Mouse (Mus musculus) spleen, adult 12 weeks (tissue): ENCODE data around the gene 6430571L13Rik.
"Not testable (repeated sequence)": the region's sequence is repeated elsewhere in the genome, so short reads cannot be mapped to it uniquely, and the experiment has no call there.

Experiments
- DNase-seq: peaks from one replicate; pipeline ENCODE4 v3.0.0; 2022; ENCODE audit warnings: low spot score

The 6430571L13Rik gene

GRCm38 (mm10) chr9:107340267-107340859, at the start of gene 6430571L13Rik:
6430571L13Rik (plus strand) TSS chr9:107340602.
- peak; percentile 33 for DNase-seq

- no peak for DNase-seq
Measured at GRCm38 (mm10) chr9:107290897-107291296, 49.5 kb upstream of the 6430571L13Rik start.

GRCm38 (mm10) chr9:107294249-107294648, 46.2 kb upstream of the 6430571L13Rik start:
- DNase-seq = peak; percentile 65

GRCm38 (mm10) chr9:107295616-107296015, 44.8 kb upstream of the 6430571L13Rik start:
- peak; percentile 27 for DNase-seq

GRCm38 (mm10) chr9:107296016-107296040, 44.6 kb upstream of the 6430571L13Rik start, which contains the start of gene Cish:
Cish (plus strand) TSS chr9:107296026.
- no peak for DNase-seq

- no peak for DNase-seq
Measured at GRCm38 (mm10) chr9:107296041-107296440, 44.4 kb upstream of the 6430571L13Rik start.

- DNase-seq = peak; percentile 83
Measured at GRCm38 (mm10) chr9:107296501-107296965, 43.9 kb upstream of the 6430571L13Rik start.

GRCm38 (mm10) chr9:107297059-107297458, 43.3 kb upstream of the 6430571L13Rik start:
- no peak for DNase-seq

GRCm38 (mm10) chr9:107297658-107298057, 42.7 kb upstream of the 6430571L13Rik start:
- no peak for DNase-seq

GRCm38 (mm10) chr9:107298059-107298780, 42.2 kb upstream of the 6430571L13Rik start:
- peak; percentile 17 for DNase-seq

GRCm38 (mm10) chr9:107298876-107299275, 41.5 kb upstream of the 6430571L13Rik start:
- DNase-seq = no peak

GRCm38 (mm10) chr9:107299783-107300182, 40.6 kb upstream of the 6430571L13Rik start:
- DNase-seq = no peak

GRCm38 (mm10) chr9:107300224-107300973, 40.0 kb upstream of the 6430571L13Rik start:
- no peak for DNase-seq

GRCm38 (mm10) chr9:107301554-107302331, 38.7 kb upstream of the 6430571L13Rik start:
- no peak for DNase-seq

GRCm38 (mm10) chr9:107302592-107302991, 37.8 kb upstream of the 6430571L13Rik start:
- DNase-seq = no peak

GRCm38 (mm10) chr9:107303121-107303820, 37.1 kb upstream of the 6430571L13Rik start:
- DNase-seq = no peak

GRCm38 (mm10) chr9:107303900-107304299, 36.5 kb upstream of the 6430571L13Rik start:
- DNase-seq = no peak

- no peak for DNase-seq
Measured at GRCm38 (mm10) chr9:107304383-107304782, 36.0 kb upstream of the 6430571L13Rik start.

GRCm38 (mm10) chr9:107305012-107305411, 35.4 kb upstream of the 6430571L13Rik start:
- no peak for DNase-seq

- DNase-seq = no peak
Measured at GRCm38 (mm10) chr9:107305601-107306542, 34.5 kb upstream of the 6430571L13Rik start.

- not testable (repeated sequence) for DNase-seq
Measured at GRCm38 (mm10) chr9:107306673-107307072, 33.7 kb upstream of the 6430571L13Rik start.
